Mouse (Mus musculus) fibroblast of lung, adult 2 months (primary cell): ENCODE results near the gene Rab43.
"Not testable (repeated sequence)": the region's sequence is repeated elsewhere in the genome, so short reads cannot be mapped to it uniquely, and the experiment has no call there.

Source experiments
- DNase-seq: peaks from one replicate; pipeline ENCODE4 v3.0.0-alpha.2; 2011; ENCODE audit warnings: low read depth

Rab43 gene

GRCm38 (mm10) chr6:87786621-87787020 is 25.3 kb downstream of the Rab43 start:
- no peak for DNase-seq

GRCm38 (mm10) chr6:87784033-87784432 is 27.9 kb downstream of the Rab43 start:
- no peak for DNase-seq

- no peak for DNase-seq
Observed at GRCm38 (mm10) chr6:87780546-87781301, 31.2 kb downstream of the Rab43 start.

- DNase-seq = no peak
Observed at GRCm38 (mm10) chr6:87779174-87780165, 32.5 kb downstream of the Rab43 start.

- no peak for DNase-seq
Observed at GRCm38 (mm10) chr6:87778294-87779173, 33.4 kb downstream of the Rab43 start.

GRCm38 (mm10) chr6:87777842-87778241 is 34.1 kb downstream of the Rab43 start, which contains the start of gene Gp9:
TSS of gene Gp9 (plus strand) at chr6:87778072.
- no peak for DNase-seq

- no peak for DNase-seq
Observed at GRCm38 (mm10) chr6:87776663-87777062, 35.3 kb downstream of the Rab43 start.

- no peak for DNase-seq
Observed at GRCm38 (mm10) chr6:87775588-87776245, 36.2 kb downstream of the Rab43 start.

GRCm38 (mm10) chr6:87774909-87775308 is 37.1 kb downstream of the Rab43 start:
- DNase-seq = no peak

- DNase-seq = no peak
Observed at GRCm38 (mm10) chr6:87774466-87774865, 37.5 kb downstream of the Rab43 start.

- DNase-seq = no peak
Observed at GRCm38 (mm10) chr6:87770626-87771025, 41.3 kb downstream of the Rab43 start.

GRCm38 (mm10) chr6:87764296-87764695 is 47.7 kb downstream of the Rab43 start:
- DNase-seq = not testable (repeated sequence)

GRCm38 (mm10) chr6:87763376-87764280 is 48.3 kb downstream of the Rab43 start:
- DNase-seq = no peak

GRCm38 (mm10) chr6:87762161-87762560 is 49.8 kb downstream of the Rab43 start:
- no peak for DNase-seq

GRCm38 (mm10) chr6:87759850-87760249 is 52.1 kb downstream of the Rab43 start:
- DNase-seq = no peak

GRCm38 (mm10) chr6:87759404-87759803 is 52.6 kb downstream of the Rab43 start:
- no peak for DNase-seq

- DNase-seq = no peak
Observed at GRCm38 (mm10) chr6:87756896-87757295, 55.1 kb downstream of the Rab43 start.

- DNase-seq = no peak
Observed at GRCm38 (mm10) chr6:87755196-87755595, 56.8 kb downstream of the Rab43 start.

GRCm38 (mm10) chr6:87751574-87751973 is 60.4 kb downstream of the Rab43 start:
- no peak for DNase-seq
